Mouse (Mus musculus) lung, postnatal 14 days (tissue): ENCODE data around the gene Ank3.
"Not testable (repeated sequence)": the region's sequence is repeated elsewhere in the genome, so short reads cannot be mapped to it uniquely, and the experiment has no call there.

Experiments used
- DNase-seq: peaks from one replicate; pipeline ENCODE4 v3.0.0; 2021

The Ank3 gene

DNA sequence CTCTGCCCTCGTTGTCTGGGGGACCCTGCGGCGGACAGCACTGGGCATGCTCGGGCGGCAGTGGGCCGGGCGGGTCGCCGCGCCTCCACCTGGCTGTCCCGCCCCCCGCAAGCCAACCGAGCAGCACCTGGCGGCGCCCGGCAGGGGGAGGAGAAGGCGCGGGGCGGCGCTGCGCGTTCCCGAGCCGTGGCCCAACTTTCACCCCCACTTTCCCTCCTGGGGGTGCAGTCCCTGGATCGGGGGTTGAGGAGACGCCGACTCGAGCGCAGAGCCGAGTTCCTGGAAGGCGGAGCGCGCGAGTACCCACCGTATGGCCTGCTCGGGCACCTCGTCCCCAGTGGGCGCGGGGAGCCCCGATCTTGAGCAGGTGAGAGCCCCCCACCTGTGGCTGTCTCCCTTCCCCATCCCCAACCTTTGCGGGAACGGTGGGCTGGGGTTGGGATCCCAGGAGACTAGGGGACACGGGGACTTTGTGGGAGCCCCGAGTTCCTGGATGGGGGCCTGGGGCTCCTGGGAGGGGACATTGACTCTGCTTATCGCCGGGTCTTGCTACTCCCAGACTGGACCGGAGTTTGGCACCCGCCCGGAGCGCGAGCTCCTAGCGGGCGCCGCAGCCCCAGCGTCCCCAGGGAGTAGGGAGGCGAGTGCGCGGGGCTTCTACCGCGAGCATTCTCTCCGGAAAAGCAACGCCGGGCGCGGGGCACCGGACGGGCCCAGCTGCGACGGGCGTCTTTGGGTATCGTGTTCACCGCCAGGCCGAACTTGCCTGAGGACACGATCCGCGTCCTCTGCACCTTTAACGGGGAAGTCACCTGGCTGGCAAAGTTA lies at the start of gene Ank3:
Gene Ank3, plus strand, starts transcription at position 11 of the 828 bp plus-strand sequence.
- DNase-seq, result peak; percentile 62

DNA sequence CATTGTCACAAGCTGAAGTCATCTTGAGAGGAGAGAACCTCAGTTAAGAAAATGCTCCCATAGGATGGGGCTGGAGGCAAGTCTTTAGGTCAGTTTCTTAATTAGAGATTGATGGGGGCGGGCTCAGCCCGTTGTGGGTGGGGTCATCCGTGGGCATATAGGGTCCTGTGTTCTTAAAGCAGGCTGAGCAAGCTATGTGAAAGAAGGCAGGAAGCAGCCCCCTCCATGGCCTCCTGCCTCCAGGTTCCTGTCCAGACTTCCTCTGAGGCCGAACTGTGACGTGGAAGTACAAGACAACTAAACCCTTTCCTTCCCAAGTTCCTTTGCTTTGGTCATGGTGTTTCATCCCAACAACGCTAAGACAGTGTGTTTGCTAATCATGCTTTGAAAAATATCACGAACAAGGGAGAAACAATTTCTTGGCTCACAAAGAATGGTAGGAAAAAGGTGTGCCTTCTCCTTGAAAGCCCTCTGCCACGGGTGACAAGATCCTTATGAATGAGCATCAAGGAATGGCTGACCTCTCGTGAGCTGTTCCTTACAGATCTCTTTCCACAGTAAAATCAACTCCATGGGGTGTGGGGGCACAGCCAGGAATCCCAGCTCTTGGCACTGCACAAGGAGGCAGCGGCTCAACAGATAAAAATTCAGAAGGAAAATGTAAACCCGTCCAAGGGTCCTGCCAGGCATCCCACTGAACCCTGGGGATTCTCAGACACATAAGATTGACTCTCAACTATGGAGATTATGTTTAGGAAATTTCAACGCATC lies 47.3 kb upstream of the Ank3 start:
- DNase-seq, result no peak

DNA sequence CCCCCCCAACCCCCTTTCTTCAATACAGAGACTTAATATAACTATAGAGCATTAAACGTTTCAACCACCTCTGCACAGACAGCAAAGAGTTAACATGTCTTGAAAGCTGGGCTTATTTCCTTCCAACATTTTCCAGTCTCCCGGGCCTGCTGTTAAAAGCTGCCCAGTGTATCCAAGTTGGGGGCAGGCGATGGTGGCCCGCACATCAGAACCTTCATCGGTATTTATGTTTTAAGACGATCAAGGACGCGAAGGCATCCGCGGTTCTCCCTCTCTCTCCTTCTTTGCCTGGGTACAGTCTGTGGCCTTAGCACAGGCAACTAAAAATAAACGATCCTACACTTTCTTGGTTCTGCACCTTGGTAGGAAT lies 46.7 kb upstream of the Ank3 start:
- no peak for DNase-seq

DNA sequence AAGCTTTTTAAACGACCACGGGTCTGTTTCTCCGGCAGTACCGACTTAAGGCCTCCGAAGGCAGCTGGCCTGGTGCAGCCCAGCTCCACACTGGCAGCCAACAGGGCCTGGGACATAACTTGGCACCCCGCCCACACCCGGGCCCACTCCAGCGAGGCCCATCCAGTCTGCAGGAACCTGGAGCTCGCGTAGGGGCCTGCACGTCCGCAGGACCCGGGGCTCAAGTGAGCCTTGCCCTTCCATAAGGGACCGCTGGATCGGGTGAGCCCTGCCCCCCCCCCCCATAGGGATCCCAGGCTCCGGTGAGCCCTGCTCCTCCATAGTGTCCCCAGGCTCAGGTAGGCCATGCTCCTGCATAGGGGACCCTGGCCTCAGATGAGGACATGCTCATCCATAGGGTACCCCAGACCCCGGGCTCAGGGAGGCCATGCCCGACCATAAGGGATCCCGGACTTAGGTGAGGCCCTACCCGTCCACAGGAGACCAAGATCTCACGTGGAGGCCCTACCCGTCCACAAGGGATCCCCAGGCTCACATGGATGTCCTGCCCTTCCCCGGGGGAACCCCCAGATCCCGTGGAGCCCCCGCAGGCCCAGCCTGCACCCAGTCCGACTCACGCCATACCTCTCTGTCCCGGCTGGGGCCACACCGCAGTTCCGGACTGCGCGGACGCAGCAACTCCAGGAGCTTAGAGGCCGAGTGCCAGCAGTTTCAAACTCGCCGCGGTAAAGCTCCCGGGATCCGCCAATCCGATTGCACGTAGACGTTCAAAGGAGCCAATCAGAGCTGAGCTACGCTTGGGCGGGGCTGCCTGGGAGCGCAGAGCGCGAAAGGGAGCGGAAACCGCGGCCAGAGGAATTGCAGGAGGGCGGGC lies 46.1 kb upstream of the Ank3 start, which contains the start of gene Cdk1:
Gene Cdk1, minus strand, starts transcription at position 727 of the 874 bp plus-strand sequence.
- peak; percentile 96 for DNase-seq

DNA sequence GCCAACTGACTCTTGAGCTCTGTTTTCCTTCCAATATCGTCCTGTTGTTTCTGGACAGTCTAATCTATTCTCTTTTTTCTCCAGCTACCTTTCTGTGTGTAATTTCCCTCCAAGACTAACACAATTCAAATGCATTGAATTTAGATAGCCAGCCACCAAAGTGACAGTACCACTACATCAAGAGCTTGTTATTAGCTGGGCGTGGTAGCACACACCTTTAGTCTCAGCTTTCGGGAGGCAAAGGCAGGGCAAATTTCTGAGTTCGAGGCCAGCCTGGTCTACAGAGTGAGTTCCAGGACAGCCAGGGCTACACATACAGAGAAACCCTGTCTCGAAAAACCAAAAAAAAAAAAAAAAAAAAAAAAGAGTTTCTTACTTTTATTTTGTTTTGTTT lies 45.5 kb upstream of the Ank3 start:
- not testable (repeated sequence) for DNase-seq

DNA sequence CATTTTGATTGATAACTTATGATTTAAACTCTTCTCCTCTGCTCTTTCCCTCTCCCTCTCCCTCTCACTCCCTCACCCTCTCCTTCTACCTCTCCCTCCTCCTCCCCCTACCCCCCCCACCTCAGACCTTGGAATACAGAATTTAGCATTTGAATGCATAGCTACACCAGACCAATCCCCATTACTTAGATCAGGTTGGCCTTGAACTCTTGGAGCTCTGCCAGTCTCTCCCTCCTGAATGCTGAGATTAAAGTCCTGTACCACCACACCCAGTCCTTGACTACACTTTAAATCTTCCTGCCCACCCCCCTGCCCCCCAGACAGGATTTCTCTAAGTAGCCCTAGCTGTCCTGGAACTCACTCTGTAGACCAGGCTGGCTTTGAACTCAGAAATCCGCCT lies 38.9 kb upstream of the Ank3 start:
- no peak for DNase-seq

DNA sequence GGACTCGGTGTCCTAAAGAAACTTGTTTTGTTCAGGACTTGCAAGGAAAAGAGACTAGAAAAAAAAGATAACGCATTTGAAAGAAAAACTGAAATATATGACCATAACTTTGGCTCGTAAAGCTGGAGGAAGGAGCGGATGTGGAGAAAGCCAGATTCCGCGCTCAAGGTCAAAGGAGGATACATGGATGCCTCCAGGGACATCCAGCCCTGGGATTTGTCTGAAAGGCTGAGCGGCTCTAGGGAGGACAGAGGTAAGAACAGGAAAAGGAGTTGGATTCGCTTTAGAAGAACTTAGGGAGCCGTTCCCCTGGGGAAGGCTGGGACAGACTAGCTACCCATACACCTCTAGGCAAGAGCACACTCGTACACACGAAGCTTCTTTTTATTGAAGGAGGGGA lies 32.4 kb upstream of the Ank3 start:
- DNase-seq, result no peak

DNA sequence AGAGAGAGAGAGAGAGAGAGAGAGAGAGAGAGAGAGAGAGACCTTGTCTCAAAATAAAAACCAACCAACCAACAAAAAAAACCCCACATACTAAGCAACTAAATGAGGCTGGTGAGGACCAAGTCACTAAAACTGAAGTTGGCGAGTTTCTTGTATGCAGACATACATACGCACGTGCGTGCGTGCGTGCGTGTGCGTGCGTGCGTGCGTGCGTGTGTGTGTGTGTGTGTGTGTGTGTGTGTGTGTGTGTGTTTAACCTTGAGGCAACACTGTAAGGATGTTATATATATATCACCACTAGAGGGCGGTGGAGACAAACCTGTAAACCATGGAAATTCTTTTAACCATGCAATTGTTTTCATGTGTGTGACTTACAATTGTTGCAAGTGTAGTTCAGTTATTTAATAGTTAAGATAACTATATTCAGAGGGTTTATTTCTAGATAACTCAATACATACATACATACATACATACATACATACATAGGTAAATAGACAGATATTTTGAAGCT lies 31.6 kb upstream of the Ank3 start:
- DNase-seq, result no peak

DNA sequence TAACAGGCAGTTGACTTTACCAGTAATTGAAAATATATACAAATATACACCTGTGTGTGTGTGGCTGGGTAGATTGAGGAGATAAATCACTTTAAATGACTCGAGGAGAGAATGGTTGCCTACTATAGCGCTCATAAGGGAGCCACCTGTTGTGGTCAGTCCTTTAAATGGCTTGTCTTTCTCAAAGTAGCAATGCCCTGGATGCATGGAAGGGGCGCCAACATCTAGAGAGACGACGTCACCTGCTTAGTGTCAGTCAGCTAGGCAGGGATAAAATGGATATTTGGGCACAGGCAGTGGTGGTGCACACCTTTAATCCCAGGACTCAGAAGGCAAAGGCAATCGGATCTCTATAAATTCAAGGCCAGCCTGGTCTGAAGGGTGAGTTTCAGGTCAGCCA lies 29.3 kb upstream of the Ank3 start:
- no peak for DNase-seq

DNA sequence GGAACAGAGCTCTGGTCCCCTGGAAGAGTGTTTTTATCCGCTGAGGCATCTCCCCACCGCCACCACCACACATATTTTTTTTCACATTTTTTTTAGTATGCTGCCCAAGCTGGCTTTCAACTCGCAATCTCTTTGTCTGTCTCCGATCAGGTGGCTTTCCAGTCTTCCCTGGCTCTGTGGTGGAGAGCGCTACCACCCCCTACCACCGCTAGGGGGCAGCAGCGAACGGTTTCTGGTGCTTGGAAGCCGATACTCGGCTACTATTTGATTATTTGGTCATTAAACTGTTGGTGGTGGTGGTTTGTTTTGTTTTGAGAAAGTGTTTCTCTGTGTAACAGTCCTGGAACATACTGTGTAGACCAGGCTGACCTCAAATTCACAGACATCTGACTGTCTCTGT lies 27.1 kb upstream of the Ank3 start:
- DNase-seq, result peak; percentile 57

DNA sequence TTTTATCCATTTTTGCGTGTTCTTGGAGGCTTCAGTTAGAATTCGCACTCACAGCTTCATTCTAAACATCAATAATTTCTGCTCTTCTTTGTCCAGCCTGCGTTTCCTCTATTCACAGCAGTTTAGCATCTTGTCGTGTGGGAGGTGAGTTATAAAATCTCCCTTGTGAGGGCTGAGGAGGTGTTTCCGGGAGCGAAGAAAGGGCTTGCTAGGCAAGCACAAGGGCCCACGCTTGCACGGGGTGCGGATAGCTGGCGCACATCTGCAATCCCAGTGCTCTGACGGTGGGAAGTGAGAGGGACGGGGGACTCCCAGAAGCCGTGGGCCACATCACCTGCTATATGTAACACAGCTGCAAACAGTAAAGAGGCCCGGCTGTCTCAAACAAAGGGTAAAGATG lies 26.5 kb upstream of the Ank3 start:
- DNase-seq, result no peak

DNA sequence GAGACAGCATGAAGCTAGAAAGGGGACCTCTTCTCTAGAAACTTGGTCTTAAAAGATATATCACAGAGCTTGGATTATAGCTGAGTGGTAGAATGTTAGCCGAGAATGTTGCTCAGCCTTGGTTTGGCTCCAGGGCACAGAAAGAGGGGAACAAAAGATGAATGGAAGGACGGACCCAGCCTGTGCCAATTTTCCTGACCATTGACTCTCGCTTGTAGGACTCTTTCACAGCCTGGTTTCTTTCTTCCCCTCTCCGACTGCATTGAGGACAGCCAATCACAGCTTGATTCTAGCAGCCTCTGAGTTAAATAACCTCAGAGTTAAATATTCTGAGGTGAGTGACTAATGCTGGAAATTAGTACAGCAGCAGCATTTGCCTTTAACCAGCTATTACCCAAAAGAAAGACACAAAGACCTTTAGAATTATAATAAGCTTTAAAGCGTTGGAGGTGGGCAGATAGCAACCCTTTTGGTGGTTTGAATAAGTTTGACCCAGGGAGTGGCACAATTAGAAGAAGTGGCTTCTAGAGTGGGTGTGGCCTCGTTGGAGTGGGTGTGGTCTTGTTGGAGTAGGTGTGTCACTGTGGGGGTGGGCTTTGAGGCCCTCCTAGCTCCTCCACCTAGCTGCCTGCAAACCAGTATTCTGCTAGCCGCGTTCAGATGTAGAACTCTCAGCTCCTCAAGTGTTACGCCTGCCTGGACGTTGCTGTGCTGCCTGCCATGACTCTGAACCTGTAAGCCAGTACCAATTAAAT lies 24.6 kb upstream of the Ank3 start:
- no peak for DNase-seq

DNA sequence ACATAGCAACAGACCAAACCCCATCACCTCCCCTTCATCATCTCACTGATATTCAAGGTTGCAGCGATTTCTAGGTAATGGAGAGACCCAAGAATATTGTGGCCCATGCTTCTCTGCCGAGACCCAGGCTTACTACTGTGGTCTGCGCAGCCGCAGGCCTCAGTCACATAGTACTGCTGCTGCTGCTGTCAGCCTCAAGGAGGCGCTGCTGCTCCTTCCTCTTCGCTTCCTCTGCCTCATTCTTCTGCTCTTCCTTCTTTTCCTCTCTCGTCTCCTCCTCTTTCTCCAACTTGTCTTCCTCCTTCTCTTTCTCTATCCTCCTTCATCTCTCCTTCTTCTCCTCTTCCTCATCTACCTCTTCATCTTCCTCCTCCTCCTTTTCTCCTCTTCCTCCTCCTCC lies 23.4 kb upstream of the Ank3 start:
- DNase-seq, result peak; percentile 28

DNA sequence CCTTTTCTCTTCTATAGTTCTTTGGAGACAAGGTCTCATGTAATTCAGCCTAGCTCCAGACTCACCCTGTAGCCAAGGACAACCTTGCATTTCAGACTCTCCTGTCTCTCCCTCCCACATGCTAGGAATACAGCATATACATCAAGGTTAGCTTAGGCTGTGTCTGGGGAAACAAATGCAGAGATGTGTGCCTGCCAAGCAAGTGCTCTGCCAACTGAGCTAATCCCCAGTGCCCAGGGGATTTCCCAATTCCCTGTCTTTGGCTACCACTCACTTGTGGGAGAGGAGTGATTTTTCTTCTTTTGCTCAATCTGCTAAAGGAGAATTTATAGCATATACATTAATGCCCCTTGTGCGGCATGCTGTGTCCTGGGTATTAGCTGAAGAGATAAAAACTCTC lies 15.4 kb upstream of the Ank3 start:
- DNase-seq, result no peak

DNA sequence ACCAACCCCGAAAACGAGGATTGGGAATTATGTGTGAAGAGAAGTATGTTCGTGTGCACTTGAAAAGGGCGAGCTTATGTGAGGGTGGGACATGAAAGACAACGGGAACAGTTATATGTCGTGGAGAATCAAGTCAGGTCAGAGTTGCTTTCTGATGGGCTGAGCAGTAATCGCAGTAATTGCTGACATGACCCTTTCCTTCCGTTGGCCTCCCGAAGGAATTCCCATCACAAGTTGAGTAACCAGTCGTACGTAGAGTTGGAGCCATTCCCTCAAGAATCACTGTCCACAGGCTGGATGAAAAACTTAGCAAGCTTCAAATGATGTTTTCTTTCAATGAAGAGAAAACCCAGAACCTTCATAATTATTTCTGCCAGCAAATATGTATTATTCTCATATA lies 13.9 kb upstream of the Ank3 start:
- DNase-seq, result no peak

DNA sequence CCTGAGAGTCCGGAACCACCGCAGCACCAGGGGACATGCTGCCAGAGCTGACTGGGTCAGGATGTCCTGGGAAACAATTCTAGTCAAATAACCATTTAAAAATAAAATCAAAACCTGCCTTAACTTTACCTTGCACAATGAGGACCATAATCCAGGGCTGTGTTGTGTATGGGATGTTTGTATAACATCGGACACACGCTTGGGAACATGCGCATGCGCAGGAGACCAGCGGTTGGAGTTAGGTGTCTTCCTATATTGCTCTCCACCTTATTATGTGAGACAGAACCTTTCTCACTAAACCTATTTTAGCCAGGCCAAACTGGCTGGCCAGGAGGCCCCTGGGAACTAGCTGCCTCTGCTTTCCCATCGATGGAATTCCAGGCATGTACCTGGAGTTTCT lies 13.4 kb upstream of the Ank3 start:
- DNase-seq, result no peak

DNA sequence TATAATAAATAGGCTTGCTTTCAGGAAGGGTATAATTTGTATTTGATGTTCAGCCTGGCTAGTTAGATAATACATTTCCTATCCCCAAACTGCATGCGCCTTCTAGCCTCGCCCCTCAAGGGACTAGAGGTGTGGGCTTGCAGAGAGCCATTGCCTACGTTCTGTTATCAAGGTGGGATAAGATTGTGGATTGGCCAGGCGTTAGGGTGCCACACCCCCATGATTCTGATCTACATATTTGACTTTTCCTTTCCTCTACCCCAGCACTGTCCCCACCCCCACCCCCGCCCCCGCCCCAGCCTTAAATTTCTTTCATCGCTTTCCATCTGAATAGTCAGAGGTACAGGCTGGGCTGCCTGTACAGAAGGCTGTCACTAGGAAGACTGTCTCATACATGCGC lies 11.8 kb upstream of the Ank3 start:
- DNase-seq, result no peak

DNA sequence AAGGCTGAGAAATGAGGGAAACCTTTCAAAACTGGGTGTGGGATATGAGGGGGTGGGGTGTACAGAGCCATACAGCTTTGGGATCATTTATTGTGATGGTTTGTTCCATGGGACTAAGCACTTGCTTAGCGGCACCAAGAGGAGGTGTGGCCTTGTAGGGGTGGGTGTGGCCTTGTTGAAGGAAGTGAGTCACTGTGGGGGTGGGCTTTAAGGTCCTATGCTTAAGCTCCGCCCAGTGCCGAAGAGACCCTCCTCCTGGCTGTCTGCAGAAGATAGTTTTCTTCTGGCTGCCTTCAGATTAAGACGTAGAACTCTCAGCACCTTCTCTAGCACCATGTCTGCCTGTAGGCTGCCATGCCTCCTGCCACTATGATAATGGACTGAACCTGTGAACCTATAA lies 9.1 kb upstream of the Ank3 start:
- no peak for DNase-seq

DNA sequence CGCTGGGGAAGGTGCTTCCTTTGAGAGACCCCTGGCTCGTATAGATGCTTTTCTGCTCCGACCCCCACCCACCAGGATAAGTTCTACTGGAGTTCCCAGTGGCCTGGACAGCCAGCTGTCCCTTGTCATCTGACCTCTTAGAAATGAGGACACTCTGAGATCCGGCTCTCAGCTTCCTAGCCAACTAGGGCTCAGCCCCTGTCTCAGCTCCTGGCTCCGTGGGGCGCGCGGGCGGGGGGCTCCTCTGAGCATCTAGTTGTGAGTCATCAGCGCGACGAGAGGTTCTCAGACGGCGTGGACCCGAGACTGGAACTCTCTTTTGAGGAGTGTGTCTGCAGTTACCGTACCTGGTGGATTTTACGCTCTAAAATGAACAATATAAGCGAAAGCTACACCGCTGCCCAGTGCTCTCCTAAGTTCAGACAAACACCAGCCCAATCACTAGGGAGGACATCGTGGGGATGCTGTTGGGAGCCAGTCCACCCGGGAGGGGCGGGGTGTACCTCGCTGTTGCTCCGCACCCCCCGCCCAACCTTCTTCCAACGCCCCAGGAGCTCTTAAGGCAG lies 293 bp upstream of the Ank3 start:
- no peak for DNase-seq

DNA sequence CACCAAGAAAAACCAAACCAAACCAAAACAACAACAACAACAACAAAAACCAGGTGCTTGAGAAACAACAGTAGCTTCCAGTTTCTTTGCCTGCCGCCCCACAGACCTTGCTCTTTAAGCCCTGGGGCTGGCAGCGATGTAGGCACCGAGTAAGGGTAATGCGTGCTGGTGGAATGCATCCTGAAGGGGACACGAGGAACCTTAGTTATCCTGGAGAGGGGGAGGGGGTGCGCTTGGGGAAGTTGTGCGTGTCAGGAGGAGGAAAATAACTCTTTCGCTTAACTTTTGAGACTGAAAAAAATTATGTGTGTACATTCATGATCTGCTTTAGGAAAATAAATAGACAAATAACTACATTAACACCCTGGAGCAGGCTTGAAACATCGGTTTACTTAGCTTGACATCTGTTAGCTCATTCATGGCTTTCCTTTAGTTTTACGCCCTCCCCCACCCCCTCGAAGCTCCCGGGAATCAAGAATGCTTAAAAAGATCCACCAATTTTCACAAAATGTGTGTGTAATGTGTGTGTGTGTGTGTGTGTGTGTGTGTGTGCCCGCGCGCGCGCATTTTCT lies 1.3 kb downstream of the Ank3 start:
- no peak for DNase-seq

DNA sequence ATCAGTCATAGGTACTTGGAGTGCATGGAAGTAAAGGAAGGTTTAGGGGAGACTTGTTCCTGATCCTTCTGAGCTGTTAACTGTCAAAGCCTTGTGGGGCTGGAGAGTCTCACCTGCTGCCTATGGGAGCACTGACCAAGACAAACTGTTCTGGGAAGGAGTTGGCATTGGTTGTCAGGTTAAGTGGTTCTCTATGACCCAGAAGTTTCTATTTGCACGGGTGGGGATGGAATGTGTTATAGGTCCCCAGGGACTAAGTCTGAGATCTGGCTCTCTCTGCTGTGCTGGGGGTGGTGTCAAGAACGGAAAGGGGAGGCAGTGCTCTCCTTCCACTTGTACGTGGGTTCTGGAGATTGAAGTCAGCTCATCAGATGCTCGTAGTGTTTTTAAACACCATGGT lies 6.9 kb downstream of the Ank3 start:
- DNase-seq, result no peak

DNA sequence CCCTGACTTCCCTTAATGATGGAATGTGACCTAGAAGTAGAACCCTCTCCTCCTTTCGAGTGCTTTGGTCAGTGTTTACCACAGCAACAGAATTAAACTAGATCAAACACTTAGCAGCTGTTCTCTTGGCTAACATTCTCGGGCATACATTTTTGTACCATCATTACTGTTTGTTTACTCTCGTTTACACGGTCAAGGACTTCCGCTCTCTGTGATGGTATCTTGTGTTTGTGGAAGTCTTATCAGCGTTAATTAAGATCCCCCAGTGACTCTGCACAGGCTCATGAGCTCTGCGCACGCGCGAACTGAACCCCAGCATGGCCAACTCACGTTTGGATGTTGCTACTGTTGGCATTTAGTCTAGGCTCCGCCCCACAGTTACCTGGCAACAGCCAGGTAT lies 16.3 kb downstream of the Ank3 start:
- peak; percentile 36 for DNase-seq
